Mouse (Mus musculus) heart, adult 8-10 months (tissue): ENCODE data around the gene 8030474K03Rik. TPM values are rescaled to one million over a fixed set of nuclear protein-coding genes. Genes with fewer than 3 reads are reported as not detected.
A peak's percentile ranks its signal among the peaks of the same experiment; 100 is the strongest.
"Not testable (repeated sequence)": the region's sequence is repeated elsewhere in the genome, so short reads cannot be mapped to it uniquely, and the experiment has no call there.

Experiments
- DNase-seq: peaks from one replicate; pipeline ENCODE4 v3.0.0; 2022; ENCODE audit warnings: low spot score
- total RNA-seq, 4 experiments: library from RNA; stranded (reverse); gene quantifications; 2 replicates each; pipeline ENCODE4 v1.2.4; 2022

8030474K03Rik gene
- under 1 TPM in 1 of 4 experiments, not detected in 3; 0.17 TPM for total RNA-seq

DNA sequence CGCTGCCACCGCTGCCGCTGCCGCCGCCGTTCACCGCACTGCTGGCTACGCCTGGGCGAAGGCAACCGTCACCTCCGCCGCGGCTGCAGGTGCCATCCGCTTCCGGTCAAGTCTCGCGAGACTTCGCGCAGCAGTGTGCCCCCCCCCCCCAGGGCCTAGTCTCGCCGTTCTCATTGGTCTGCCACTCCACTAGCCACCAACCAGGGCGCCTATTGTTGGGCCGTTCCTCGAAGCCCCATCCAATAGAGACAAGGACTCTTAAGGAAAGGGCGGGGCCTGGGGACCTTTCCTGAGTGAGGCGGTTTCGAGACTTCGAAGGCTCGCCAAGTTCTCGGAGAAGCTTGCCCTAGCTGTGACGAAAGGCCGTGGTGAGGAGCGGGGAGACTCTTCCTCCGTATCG is at the start of gene 8030474K03Rik, which contains the start of gene Gm4779:
Gene 8030474K03Rik, plus strand, starts transcription at position 315 of the 400 bp plus-strand sequence.
Gene Gm4779, minus strand, starts transcription at position 82 of the 400 bp plus-strand sequence.
- no peak for DNase-seq

GRCm38 (mm10) chrX:101750144-101750543 is 44.3 kb upstream of the 8030474K03Rik start:
- DNase-seq = no peak

- no peak for DNase-seq
Measured at GRCm38 (mm10) chrX:101754478-101754877, 40.0 kb upstream of the 8030474K03Rik start.

- no peak for DNase-seq
Measured at GRCm38 (mm10) chrX:101764621-101765020, 29.8 kb upstream of the 8030474K03Rik start.

GRCm38 (mm10) chrX:101765111-101765510 is 29.3 kb upstream of the 8030474K03Rik start:
- no peak for DNase-seq

GRCm38 (mm10) chrX:101767280-101767679 is 27.2 kb upstream of the 8030474K03Rik start:
- no peak for DNase-seq

GRCm38 (mm10) chrX:101769478-101769877 is 25.0 kb upstream of the 8030474K03Rik start:
- DNase-seq = no peak

GRCm38 (mm10) chrX:101770307-101770706 is 24.1 kb upstream of the 8030474K03Rik start:
- DNase-seq = no peak

DNA sequence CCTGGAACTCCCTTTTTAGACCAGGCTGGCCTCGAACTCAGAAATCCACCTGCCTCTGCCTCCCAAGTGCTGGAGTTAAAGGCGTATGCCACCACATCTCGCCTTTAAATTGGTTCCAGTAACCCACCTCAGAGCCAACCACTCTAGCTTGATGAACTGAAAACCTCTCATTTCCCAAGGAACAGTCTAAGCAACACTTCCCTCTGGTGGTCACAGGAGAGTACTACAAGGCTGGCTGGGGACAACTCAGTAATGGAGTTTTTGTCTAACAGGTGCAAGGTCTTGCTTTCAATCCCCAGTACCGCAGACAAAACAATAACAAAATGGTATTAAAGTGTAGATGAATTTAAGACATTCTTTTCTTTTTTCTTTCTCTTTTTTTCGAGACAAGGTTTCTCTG is 22.4 kb upstream of the 8030474K03Rik start:
- DNase-seq = peak; percentile 26

- DNase-seq = no peak
Measured at GRCm38 (mm10) chrX:101791551-101791950, 2.9 kb upstream of the 8030474K03Rik start.

- no peak for DNase-seq
Measured at GRCm38 (mm10) chrX:101805512-101805911, 11.1 kb downstream of the 8030474K03Rik start.

- no peak for DNase-seq
Measured at GRCm38 (mm10) chrX:101811750-101812149, 17.3 kb downstream of the 8030474K03Rik start.

DNA sequence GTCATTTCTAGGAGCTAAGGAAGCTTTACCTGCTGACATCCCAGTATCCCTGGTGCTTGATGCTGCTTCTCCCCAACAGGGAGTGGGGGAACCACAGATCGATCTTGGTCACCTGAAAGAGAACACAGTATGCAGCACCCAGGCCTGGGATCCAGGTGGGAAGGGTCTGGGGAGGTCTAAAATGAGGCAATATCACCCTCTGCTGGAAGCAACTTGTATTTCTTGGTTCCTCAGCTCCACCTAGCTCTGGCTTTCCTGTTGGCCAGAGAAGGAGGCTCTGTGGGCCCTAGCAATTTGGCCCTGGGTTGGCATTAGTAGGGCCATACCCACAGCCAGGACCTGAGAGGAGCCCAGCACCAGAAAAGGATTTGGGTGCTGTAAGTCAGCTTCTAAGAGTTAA is 24.7 kb downstream of the 8030474K03Rik start:
- no peak for DNase-seq

GRCm38 (mm10) chrX:101819980-101820379 is 25.5 kb downstream of the 8030474K03Rik start:
- not testable (repeated sequence) for DNase-seq

DNA sequence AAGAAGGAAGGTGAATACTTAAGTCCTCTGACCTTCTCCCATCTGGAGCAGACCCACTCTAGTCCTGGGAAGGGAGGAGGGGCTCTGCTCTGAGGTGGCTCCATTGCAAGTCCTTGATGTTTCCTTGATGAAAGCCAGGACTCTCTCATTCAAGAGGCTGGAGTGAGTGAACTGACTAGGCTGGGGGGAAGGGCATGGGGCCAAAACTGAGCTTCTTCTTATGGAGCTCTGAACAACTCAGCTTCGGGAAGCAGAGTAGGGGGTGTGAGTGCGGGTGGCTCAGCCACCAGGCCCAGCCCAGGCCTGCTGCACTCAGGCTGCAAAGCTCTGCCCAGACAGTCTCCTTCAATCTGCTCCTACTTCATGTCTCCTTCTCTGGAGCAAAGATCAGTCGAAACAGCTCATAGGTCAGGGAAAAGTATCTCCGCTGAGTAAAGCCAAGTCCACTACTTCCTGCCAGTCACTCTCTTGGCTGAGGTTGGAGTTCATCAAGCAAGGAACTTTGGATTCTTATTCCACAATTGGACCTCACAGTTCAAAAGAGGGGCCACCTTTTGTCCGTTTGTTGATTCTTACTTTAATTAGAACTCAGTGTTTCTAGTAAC is 52.8 kb downstream of the 8030474K03Rik start:
- DNase-seq = no peak

Other genes with a start within 250 kb of the 8030474K03Rik start
- gene Ogt, start 154.6 kb upstream of the 8030474K03Rik start, total RNA-seq = 10 to 100 TPM; 53.6 to 66.9 (median 60.0) TPM
- gene Cxcr3, start 60.4 kb upstream of the 8030474K03Rik start, total RNA-seq = under 1 TPM in 1 of 4 experiments, not detected in 3; 0.26 TPM
- gene Gm4779, start 233 bp upstream of the 8030474K03Rik start, total RNA-seq = not detected
- gene Nhsl2, start 54.7 kb downstream of the 8030474K03Rik start, total RNA-seq = 1 to 10 TPM; 3.2 to 4.3 (median 3.8) TPM